Mouse (Mus musculus): ENCODE measurements around the gene Ints14.

The Ints14 gene

GRCm38 (mm10) chr9:64960117-64960977, at the start of gene Ints14:
Gene Ints14 (plus strand): TSS chr9:64960905.
- DNase-seq = peak; percentile 98

DNA sequence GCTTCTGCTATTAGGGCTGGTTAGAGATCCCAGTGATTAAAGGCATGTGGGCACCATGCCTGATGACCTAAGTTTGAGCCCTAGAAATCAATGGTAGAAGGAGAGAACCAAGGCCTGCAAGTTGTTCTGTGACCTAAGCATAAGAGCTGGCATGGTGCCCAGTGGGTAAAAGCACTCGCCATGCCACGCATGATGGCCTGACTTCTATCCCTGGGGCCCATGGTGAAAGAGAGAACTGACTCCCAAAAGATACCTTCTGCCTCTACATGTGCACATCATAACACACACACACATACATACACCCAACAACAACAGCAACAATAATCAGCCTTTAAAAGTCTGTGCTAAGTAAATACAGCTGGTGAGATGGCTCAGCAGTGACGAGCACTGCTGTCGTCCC, 47.3 kb upstream of the Ints14 start:
- DNase-seq = no peak

GRCm38 (mm10) chr9:64913973-64914372, 46.7 kb upstream of the Ints14 start:
- DNase-seq = no peak

DNA sequence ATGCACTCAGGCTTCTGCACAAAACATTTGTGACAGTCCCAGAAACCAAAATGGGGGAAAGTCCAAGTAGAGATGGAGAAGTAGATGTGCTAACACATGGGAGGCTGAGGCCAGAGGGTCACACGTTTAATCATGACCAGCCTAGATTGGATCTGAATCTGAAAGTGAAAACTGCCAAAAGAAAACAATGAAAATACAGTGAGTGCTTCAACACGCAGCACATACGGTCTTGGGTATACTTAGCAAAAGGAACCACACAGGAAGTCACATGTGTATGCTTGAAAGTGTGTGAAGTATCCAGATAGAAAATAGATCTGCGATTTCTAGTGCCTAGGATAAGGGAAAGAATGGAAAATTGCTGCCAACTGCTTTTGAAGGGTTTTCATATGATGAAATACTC, 46.1 kb upstream of the Ints14 start:
- DNase-seq = no peak

GRCm38 (mm10) chr9:64918560-64918959, 42.1 kb upstream of the Ints14 start:
- DNase-seq = peak; percentile 17

DNA sequence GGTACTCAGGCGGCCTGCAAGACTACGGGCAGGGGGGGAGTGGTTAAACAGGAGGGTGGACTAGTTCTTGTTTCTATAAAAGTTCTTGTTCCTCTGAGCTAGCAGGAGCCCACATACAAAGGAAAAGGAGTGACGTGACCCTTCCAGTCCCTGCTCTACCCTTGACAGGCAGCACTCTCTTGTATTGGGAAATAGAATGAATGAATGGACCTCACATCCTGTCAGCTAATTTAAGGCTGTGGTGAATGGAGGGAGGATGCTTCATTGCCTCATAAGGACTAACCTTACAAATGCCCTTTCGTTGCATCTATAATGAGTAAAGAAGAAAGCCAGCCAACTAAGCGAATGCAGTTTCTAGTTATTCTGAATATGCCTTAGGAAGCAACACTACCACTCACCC, 34.9 kb upstream of the Ints14 start:
- DNase-seq = no peak

GRCm38 (mm10) chr9:64926201-64926991, 34.3 kb upstream of the Ints14 start:
- peak; percentile 52 for DNase-seq

DNA sequence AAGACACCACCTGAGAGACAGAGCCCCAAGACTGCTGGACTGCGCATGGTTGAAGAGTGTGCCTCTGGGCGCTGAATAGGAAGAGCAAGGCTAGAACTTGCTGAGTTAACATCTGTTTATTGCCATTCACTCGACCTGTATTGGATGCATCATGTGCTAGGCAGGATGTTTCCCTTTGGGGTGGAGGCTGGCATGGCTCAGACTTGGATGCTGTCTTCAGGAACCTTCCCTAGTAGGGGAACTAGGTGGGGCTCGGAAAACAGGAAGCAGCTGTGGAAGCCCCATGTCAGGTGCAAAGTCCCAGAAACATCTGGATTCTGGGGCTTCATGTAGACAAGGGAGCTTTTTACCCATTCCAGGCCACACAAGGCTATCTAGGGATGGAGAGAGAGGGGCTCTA, 30.4 kb upstream of the Ints14 start:
- no peak for DNase-seq

DNA sequence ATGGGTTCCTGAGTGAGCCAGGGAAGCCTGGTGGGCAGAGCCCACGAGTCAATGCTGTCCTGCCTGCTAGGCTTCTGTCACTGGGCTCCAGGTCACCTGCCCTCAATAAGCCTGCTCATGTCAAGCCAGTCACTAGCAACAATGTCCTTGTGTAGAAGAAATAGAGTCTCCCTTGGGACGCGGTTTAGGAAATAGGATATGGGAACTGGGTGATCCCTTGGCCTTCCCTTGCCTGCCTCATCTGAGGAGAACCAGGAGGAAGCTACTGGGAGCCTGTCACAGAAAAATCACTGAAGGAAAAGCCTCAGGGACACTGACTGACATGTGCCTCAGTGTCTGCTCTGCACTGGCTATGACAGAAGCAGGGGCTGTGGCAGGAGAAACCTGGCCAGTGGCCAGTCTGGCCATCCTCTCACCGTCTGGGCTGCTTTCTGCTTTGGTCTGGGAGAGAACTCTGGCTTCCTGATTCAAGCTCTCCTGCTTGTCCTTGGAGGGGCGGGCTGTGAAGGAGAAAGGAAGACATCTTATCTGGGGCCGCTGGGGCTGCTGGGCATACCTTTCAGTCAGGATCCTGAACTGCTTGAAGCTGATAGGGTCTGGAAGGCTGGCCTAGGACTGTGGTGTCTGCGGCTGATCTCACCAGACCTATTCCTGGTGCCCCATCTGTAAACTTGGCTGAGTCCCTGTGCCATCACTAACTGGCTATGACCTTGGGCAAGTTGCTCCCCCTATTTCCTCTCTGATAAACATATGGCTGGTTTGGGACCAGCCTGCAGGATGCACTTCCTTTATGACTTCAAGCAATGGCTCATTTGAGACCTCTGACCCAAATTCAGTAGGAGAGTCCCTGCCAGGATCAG, 28.7 kb upstream of the Ints14 start:
- no peak for DNase-seq

DNA sequence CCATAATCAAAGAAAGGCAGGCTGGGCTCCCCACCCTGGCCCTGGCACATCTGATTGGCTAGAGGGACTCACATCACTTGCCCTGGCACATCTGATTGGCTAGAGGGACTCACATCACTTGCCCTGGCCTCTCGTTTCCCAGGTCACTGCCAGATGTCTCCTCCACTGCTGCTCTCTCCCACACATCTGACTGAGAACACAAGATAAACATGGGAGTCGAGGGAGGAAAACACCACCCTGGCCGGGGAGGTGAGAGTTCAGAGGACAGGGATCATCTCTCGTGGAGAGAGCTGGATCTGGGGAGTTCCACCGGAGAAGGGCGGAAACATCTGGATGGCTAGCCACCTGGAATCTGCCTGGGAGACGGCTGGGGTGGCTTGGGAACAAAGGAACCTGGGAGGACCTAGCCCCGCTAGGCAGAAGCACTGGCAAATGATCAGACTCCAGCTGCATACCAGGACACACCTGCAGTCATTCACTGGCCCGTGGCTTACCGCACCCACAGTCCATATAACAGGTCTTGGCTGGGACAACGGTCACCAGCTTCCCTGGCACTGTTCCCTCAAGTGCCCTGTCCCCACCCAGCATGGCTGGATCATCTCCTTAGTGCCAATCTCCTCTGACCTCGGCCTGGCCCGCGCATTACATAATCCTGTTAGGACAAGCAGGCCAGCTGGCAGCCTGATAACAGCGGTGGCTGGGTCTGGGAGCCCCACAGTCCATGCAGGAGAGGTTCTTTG, 26.5 kb upstream of the Ints14 start:
- DNase-seq = peak; percentile 41

DNA sequence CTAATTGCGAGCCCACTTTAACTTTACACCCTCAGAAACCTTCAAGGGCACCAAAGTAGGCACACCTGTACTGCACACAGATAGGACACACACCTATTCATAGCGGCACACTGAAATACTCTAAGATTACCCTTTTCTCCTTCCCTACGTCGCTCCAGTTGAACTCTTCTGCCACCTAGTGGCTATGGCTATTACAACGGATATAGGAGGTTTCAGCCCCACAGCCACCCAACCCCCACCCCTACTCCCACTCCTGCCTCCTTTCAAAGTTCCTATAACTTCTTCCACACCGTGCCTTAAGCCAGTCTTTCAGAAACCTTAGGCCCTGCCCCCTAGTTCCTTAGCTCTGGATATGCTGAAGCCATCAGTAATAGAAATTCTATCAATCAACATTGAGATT, 24.2 kb upstream of the Ints14 start:
- DNase-seq = peak; percentile 81

DNA sequence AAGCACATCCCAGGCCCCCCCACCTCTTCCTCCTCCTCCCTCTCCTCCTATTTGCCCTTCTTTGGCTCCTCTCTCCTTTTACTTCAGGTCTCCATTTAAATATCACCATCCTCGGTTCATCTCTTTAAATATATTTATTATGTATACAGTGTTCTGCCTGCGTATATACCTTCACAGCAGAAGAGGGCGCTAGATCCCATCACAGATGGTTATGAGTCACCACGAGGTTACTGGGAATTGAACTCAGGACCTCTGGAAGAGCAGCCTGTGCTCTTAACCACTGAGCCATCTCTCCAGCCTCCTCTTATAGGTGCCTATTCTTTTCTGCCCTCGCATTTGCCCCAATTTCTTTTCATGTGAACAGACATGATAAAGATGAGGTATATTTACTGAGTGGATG, 23.2 kb upstream of the Ints14 start:
- DNase-seq = no peak

- no peak for DNase-seq
These were observed 22.2 kb upstream of the Ints14 start for GRCm38 (mm10) chr9:64938535-64938934.

DNA sequence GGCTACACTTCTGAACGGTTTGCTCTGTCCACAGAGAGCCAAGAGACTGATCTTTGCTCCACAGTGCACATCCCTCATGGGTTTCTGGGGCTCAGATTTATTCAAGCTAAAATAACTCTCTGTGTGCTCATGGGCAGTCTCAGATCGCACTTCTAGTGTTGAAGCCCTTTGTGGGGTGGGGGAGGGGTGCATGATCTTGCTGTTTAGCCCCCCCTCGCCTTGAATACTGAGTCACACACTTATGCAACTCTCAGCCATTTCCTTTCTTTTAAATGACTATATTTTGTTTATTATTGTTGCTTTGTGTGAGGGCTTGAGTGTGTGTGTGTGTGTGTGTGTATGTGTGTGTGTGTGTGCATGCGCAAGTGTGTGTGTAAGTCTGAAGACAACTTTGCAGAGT, 21.4 kb upstream of the Ints14 start:
- DNase-seq = no peak

DNA sequence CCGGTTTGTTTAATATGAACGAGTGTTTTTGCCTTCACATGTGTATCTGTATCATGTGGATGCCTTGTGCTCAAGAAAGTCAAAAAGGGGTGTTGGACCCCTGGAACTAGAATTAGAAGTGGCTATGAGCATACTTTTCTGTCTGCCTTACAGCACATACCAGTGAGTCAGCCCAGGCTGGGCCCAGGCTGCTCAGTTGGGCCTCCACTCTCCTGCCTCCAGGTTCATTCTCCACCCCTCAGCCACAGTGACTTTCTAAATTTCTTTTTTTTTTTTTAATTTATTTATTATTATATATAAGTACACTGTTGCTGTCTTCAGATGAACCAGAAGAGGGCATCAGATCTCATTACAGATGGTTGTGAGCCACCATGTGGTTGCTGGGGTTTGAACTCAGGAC, 20.9 kb upstream of the Ints14 start:
- DNase-seq = no peak

GRCm38 (mm10) chr9:64940731-64941346, 19.9 kb upstream of the Ints14 start:
- no peak for DNase-seq

GRCm38 (mm10) chr9:64941650-64942049, 19.1 kb upstream of the Ints14 start:
- no peak for DNase-seq

GRCm38 (mm10) chr9:64943997-64944396, 16.7 kb upstream of the Ints14 start:
- DNase-seq = no peak

DNA sequence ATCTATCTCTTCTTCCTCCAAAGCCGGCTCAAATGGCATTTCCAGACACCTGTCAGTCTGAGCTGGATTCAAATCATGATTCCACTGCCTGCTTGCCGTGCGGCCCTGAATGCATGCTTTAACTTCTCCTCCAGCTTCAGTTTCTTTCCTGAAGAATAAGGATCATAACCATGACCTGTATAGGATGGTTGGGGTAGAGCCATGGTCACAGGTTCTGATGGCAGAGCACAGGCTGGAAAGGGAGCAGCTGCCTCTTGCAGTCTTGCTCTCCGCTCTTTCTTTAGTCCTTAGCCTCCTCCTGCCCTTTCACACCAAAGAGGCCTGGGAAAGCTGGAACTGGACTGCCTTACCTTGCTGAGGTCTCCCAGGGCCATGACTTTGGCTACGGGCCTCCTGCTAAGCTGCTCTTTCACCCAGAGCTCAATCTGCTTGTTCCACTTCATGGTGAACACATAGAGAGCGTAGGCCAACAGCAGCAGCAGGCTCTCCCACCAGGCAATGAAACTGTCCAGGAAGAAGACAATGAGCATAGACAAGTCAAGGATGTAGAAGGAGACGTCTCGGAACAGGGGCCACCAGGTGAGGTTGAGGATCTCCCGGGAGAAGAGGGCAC, 13.1 kb upstream of the Ints14 start:
- DNase-seq = no peak

DNA sequence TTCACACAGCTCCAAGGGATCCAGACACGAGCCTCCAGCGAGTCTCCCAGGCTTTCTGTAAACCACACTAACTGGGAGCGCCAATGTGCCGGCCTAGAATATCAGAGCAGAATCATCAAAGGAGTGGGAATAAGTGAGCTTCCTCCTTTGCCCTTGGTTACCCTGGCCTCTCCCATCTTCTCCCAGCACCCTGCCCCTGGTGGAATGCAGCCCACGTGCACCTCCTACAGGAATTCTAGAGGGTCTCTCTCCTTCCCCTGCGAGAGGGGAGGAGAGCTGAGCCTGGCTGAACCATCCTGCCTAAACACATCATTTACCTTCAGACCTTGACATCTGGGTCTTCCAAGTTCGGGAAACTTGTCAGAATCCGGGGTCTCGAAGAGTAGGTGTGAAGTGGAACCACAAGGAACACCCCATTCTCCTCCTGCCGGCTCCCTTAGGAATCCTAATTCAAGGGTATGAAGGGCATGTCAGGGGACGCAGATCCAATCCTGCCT, 9.5 kb upstream of the Ints14 start, which contains the start of gene Slc24a1:
Gene Slc24a1, minus strand, starts transcription at position 447 of the 497 bp plus-strand sequence.
- DNase-seq = no peak

- DNase-seq = no peak
These were observed 8.7 kb upstream of the Ints14 start for GRCm38 (mm10) chr9:64952055-64952454.
